Mouse (Mus musculus): ENCODE results near the gene Sf3b1. TPM values are rescaled to one million over a fixed set of nuclear protein-coding genes. Genes with fewer than 3 reads are reported as not detected.
"Not testable (repeated sequence)": the region's sequence is repeated elsewhere in the genome, so short reads cannot be mapped to it uniquely, and the experiment has no call there.

Gene Sf3b1
- total RNA-seq, 2 experiments from 2014 or later, result 139 to 141 TPM

GRCm38 (mm10) chr1:55028512-55029249, 1.4 kb upstream of the Sf3b1 start:
- no peak for DNase-seq

- no peak for DNase-seq
Measured at GRCm38 (mm10) chr1:55027966-55028365, 685 bp upstream of the Sf3b1 start.

- peak in 1 of 2 experiments; percentile 64 for DNase-seq
Measured at GRCm38 (mm10) chr1:55026444-55027252, 633 bp downstream of the Sf3b1 start.

GRCm38 (mm10) chr1:55025656-55026430, 1.4 kb downstream of the Sf3b1 start:
- peak; percentile 2 to 24 for DNase-seq

GRCm38 (mm10) chr1:55021907-55022306, 5.4 kb downstream of the Sf3b1 start:
- DNase-seq, result no peak

GRCm38 (mm10) chr1:55012513-55012912, 14.8 kb downstream of the Sf3b1 start:
- no peak for DNase-seq

GRCm38 (mm10) chr1:55008313-55008712, 19.0 kb downstream of the Sf3b1 start:
- not testable (repeated sequence) for DNase-seq

GRCm38 (mm10) chr1:54993581-54993980, 33.7 kb downstream of the Sf3b1 start:
- DNase-seq, result peak; percentile 26 to 49

- no peak for DNase-seq
Measured at GRCm38 (mm10) chr1:54986248-54986647, 41.0 kb downstream of the Sf3b1 start.

GRCm38 (mm10) chr1:54985831-54986230, 41.5 kb downstream of the Sf3b1 start:
- DNase-seq, result no peak

- DNase-seq, result no peak
Measured at GRCm38 (mm10) chr1:54984154-54984553, 43.1 kb downstream of the Sf3b1 start.

GRCm38 (mm10) chr1:54983339-54983738, 43.9 kb downstream of the Sf3b1 start:
- DNase-seq, result peak; percentile 16 to 58

- DNase-seq, result no peak
Measured at GRCm38 (mm10) chr1:54982636-54983035, 44.6 kb downstream of the Sf3b1 start.

- DNase-seq, result peak in 1 of 2 experiments; percentile 29
Measured at GRCm38 (mm10) chr1:54979226-54979984, 47.9 kb downstream of the Sf3b1 start.

- DNase-seq, result no peak
Measured at GRCm38 (mm10) chr1:54971687-54972404, 55.4 kb downstream of the Sf3b1 start.

- no peak for DNase-seq
Measured at GRCm38 (mm10) chr1:54966858-54967257, 60.4 kb downstream of the Sf3b1 start.

GRCm38 (mm10) chr1:54965159-54965995, 61.9 kb downstream of the Sf3b1 start:
- no peak for DNase-seq

GRCm38 (mm10) chr1:54961724-54962123, 65.6 kb downstream of the Sf3b1 start:
- no peak for DNase-seq

- no peak for DNase-seq
Measured at GRCm38 (mm10) chr1:54960613-54961165, 66.6 kb downstream of the Sf3b1 start.

GRCm38 (mm10) chr1:54958525-54958924, 68.8 kb downstream of the Sf3b1 start:
- no peak for DNase-seq

Data from adrenal gland, postnatal 36 days (tissue).